Mouse (Mus musculus) cerebellum, adult 2 months (tissue): ENCODE measurements around the gene Zfp189. TPM values are rescaled to one million over a fixed set of nuclear protein-coding genes. Genes with fewer than 3 reads are reported as not detected.
A peak's percentile ranks its signal among the peaks of the same experiment; 100 is the strongest.

Experiments used
- DNase-seq, 2 experiments: peaks; one replicate each; pipeline ENCODE4 v3.0.0; 2021
- H3K27ac ChIP-seq: fragments of 200-500 bp; 2 replicates; pipeline ENCODE4 v1.5.1; 2012; ENCODE audit warnings: low read length, control low read depth, inconsistent platforms; ENCODE audit not compliant: insufficient read depth
- H3K27me3 ChIP-seq: fragments of 200-500 bp; 2 replicates; pipeline ENCODE4 v1.6.1; 2012; ENCODE audit warnings: inconsistent platforms, mild to moderate bottlenecking, low read length, moderate library complexity; ENCODE audit not compliant: control insufficient read depth, insufficient read depth
- H3K4me1 ChIP-seq: fragments of 200-500 bp; 2 replicates; pipeline ENCODE4 v1.6.1; 2011; ENCODE audit warnings: low read length; ENCODE audit not compliant: control insufficient read depth, insufficient read depth
- H3K4me3 ChIP-seq: fragments of 200-500 bp; replicated peaks from 2 replicates; pipeline ENCODE3; 2011; ENCODE audit warnings: mild to moderate bottlenecking, low read depth, low read length, control low read depth; ENCODE audit not compliant: insufficient read depth
- CTCF ChIP-seq: fragments of 200-500 bp; IDR thresholded peaks from 2 replicates; pipeline ENCODE4 v1.5.1; 2011; ENCODE audit warnings: low read depth, mild to moderate bottlenecking, control low read depth, low read length, moderate library complexity, borderline replicate concordance; ENCODE audit not compliant: insufficient read depth
- POLR2A ChIP-seq: fragments of 200-500 bp; IDR thresholded peaks from 2 replicates; pipeline ENCODE4 v1.6.1; 2011; ENCODE audit warnings: low read length, control low read depth, borderline replicate concordance; ENCODE audit not compliant: insufficient read depth
- WGBS: fragments of 180-500 bp; shearing (Covaris S2); methylation state at CpG from one replicate; pipeline ENCODE4 v1.1.7; 2018; 5-methylcytosine and 5-hydroxymethylcytosine counted together
- polyA plus RNA-seq: library from polyadenylated mRNA; depleted of rRNA; stranded (reverse); fragments of >200 nt; gene quantifications from 2 replicates; pipeline ENCODE4 v1.2.3, GENCODE M21; 2012

Gene Zfp189
- polyA plus RNA-seq, 1 experiment, result 5.0 TPM

GRCm38 (mm10) chr4:49546873-49547543, 26.0 kb downstream of the Zfp189 start:
- Histone ChIP-seq H3K4me1 (no peaks in the 10 kb centered on the region), H3K27ac (no peak overlapping the region), H3K27me3 (no peaks in the 10 kb centered on the region), H3K4me3 (no peak overlapping the region)
- WGBS, result 73% methylated on average over 6 of the region's 6 CpGs
- no peak for DNase-seq
- TF ChIP-seq POLR2A (no peak), CTCF (no peak)

- Histone ChIP-seq H3K4me1 (no peaks in the 10 kb centered on the region), H3K27ac (no peak overlapping the region), H3K4me3 (no peak overlapping the region), H3K27me3 (no peaks in the 10 kb centered on the region)
- no peak for DNase-seq
- TF ChIP-seq POLR2A (no peak), CTCF (no peak)
- 82% methylated on average over 7 of the region's 7 CpGs for WGBS
Measured at GRCm38 (mm10) chr4:49547544-49548219, 26.7 kb downstream of the Zfp189 start.

- TF ChIP-seq CTCF (no peak), POLR2A (no peak)
- 60% methylated on average over 3 of the region's 3 CpGs for WGBS
- Histone ChIP-seq H3K4me1 (no peaks in the 10 kb centered on the region), H3K27ac (no peak within 1 kb of the TSS), H3K27me3 (no peaks in the 10 kb centered on the region), H3K4me3 (no peak within 1 kb of the TSS)
- DNase-seq, result no peak
Measured at GRCm38 (mm10) chr4:49549383-49549782, 28.4 kb downstream of the Zfp189 start, which contains the start of gene Aldob. Gene Aldob, minus strand, starts transcription at chr4:49549546.

GRCm38 (mm10) chr4:49553380-49553779, 32.4 kb downstream of the Zfp189 start:
- 69% methylated on average over 5 of the region's 5 CpGs for WGBS
- H3K4me1 ChIP-seq, result no peaks in the 10 kb centered on the region
- H3K27ac ChIP-seq, result no peak overlapping the region
- TF ChIP-seq CTCF, result no peak
- TF ChIP-seq POLR2A, result no peak
- no peak overlapping the region for H3K4me3 ChIP-seq
- no peak for DNase-seq
- no peaks in the 10 kb centered on the region for H3K27me3 ChIP-seq

GRCm38 (mm10) chr4:49557375-49557774, 36.4 kb downstream of the Zfp189 start:
- Histone ChIP-seq H3K4me3 (no peak overlapping the region), H3K27me3 (no peaks in the 10 kb centered on the region), H3K4me1 (peaks cover 13% of the 10 kb centered on the region), H3K27ac (no peak overlapping the region)
- TF ChIP-seq POLR2A, result no peak
- WGBS, result 91% methylated on average over 7 of the region's 7 CpGs
- DNase-seq, result no peak

GRCm38 (mm10) chr4:49558181-49558580, 37.2 kb downstream of the Zfp189 start:
- H3K4me3 ChIP-seq, result no peak overlapping the region
- TF ChIP-seq CTCF (no peak), POLR2A (no peak)
- WGBS, result 95% methylated on average over 2 of the region's 2 CpGs

GRCm38 (mm10) chr4:49559915-49560772, 39.2 kb downstream of the Zfp189 start:
- Histone ChIP-seq H3K4me3 (peak overlapping the region; percentile 28), H3K27me3 (no peaks in the 10 kb centered on the region), H3K27ac (peak overlapping the region; percentile 8; the same call in 1 of the 2 replicates), H3K4me1 (peaks cover 13% of the 10 kb centered on the region)
- TF ChIP-seq POLR2A, result 0 out of 2 replicates have a peak, but pooled peaks have one; percentile 10
- TF ChIP-seq CTCF, result no peak
- WGBS, result 6% methylated on average over 20 of the region's 20 CpGs
- peak; percentile 84 to 87 for DNase-seq

More at GRCm38 (mm10) chr4:49558181-49558580, 37.2 kb downstream of the Zfp189 start:
- H3K27me3 ChIP-seq, result no peaks in the 10 kb centered on the region
- no peak for DNase-seq
- peaks cover 13% of the 10 kb centered on the region for H3K4me1 ChIP-seq
- no peak overlapping the region for H3K27ac ChIP-seq
